Mouse (Mus musculus): Measurements from ENCODE around the gene Frmd4a. TPM values are rescaled to one million over a fixed set of nuclear protein-coding genes. Genes with fewer than 3 reads are reported as not detected.

The Frmd4a gene
- polyA plus RNA-seq, 1 experiment from 2014 or later, result 48.1 TPM

DNA sequence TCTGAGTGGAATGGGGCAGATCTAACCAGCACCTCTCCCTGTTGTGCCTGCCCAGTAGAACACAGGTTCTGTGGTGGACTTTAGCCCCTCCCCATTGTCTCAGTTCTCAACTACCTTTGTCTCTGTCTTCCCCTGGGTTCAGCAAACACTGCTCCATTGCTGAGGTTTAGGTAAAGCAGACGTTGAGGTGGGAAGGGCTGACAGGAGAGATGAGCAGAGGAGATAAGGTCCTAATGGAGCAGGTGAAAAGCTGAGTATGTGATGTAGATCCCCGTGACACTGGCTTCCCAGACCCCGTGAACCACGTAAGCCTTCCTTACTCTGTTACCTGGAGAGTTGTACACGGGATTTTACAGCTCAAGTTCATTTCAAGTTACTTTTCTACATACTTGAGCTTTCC is 545.3 kb downstream of the Frmd4a start:
- Histone ChIP-seq H3K27ac (ENCODE audit: low read depth, low read length) (no peak overlapping the region), H3K36me3 (ENCODE audit: control insufficient read depth, insufficient read depth, low read length) (peaks cover 7% of the 10 kb centered on the region; the same call in 1 of the 2 replicates), H3K4me1 (ENCODE audit: control insufficient read depth, insufficient read depth, low read depth, low read length) (peaks cover 22% of the 10 kb centered on the region), H3K27me3 (replicated peaks; ENCODE audit: control insufficient read depth, insufficient read depth, low read length) (no peaks in the 10 kb centered on the region), H3K4me2 (ENCODE audit: low read length) (peak overlapping the region; percentile 12), H3K9ac (ENCODE audit: low read depth, low read length) (no peak overlapping the region), H3K4me3 (ENCODE audit: low read length) (no peak overlapping the region), H3K9me3 (ENCODE audit: control insufficient read depth, low read length) (no peaks in the 10 kb centered on the region)
- 69% methylated on average over 5 of the region's 5 CpGs for WGBS
- ATAC-seq, result no peak

GRCm38 (mm10) chr2:4563322-4563721 is 545.8 kb downstream of the Frmd4a start:
- H3K9me3 ChIP-seq (ENCODE audit: control insufficient read depth, low read length), result no peaks in the 10 kb centered on the region
- no peak for ATAC-seq
- no peak overlapping the region for H3K9ac ChIP-seq (ENCODE audit: low read depth, low read length)
- peaks cover 8% of the 10 kb centered on the region; the same call in 1 of the 2 replicates for H3K36me3 ChIP-seq (ENCODE audit: control insufficient read depth, insufficient read depth, low read length)
- no peak overlapping the region for H3K4me3 ChIP-seq (ENCODE audit: low read length)
- 59% methylated on average over 1 of the region's 1 CpGs for WGBS
- no peak overlapping the region for H3K4me2 ChIP-seq (ENCODE audit: low read length)
- peaks cover 22% of the 10 kb centered on the region for H3K4me1 ChIP-seq (ENCODE audit: control insufficient read depth, insufficient read depth, low read depth, low read length)
- no peak overlapping the region for H3K27ac ChIP-seq (ENCODE audit: low read depth, low read length)
- no peaks in the 10 kb centered on the region for H3K27me3 ChIP-seq (replicated peaks; ENCODE audit: control insufficient read depth, insufficient read depth, low read length)

DNA sequence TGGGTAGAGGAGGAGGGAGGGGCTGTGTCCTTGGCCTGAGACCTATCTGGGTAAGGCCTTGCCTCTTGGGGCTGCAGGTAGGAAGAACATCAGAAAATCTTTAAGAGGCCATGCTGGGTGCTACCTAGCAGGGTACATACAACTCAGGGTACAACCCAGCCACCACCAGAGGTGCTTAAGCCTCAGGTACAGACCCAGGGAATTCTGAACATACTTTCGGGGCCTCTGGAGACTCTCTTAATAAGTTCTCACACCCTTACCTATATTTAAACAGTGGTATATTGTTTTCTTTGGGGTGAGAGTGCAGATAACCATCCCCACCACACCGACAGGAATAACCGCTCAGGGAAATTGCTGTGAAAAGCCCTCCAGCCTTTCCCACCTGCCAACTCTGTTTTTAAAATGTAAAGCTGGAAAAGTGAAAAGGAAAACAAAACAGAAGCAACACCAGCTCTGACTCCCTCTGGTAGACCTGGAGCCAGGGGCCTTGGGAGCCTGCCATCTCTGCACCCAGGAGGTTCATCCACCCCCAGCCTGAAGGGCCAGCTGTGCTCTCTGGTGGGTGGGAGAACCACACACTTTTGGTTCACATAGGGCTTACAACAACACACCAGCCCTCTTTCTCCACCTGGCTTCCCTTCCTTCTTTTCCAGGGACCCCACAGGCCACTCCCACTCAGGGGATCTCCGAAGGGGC is 548.9 kb downstream of the Frmd4a start:
- Histone ChIP-seq H3K27ac (ENCODE audit: low read depth, low read length) (no peak overlapping the region), H3K4me2 (ENCODE audit: low read length) (no peak overlapping the region), H3K9me3 (ENCODE audit: control insufficient read depth, low read length) (no peaks in the 10 kb centered on the region), H3K27me3 (replicated peaks; ENCODE audit: control insufficient read depth, insufficient read depth, low read length) (no peaks in the 10 kb centered on the region), H3K9ac (ENCODE audit: low read depth, low read length) (no peak overlapping the region), H3K36me3 (ENCODE audit: control insufficient read depth, insufficient read depth, low read length) (peaks cover 8% of the 10 kb centered on the region; the same call in 1 of the 2 replicates), H3K4me1 (ENCODE audit: control insufficient read depth, insufficient read depth, low read depth, low read length) (0 out of 2 replicates have a peak, but pooled peaks cover under 1% of the 10 kb centered on the region), H3K4me3 (ENCODE audit: low read length) (no peak overlapping the region)
- no peak for ATAC-seq
- 86% methylated on average over 4 of the region's 4 CpGs for WGBS

GRCm38 (mm10) chr2:4566956-4567680 is 549.6 kb downstream of the Frmd4a start:
- ATAC-seq, result no peak
- Histone ChIP-seq H3K4me2 (ENCODE audit: low read length) (no peak overlapping the region), H3K27me3 (replicated peaks; ENCODE audit: control insufficient read depth, insufficient read depth, low read length) (no peaks in the 10 kb centered on the region), H3K27ac (ENCODE audit: low read depth, low read length) (no peak overlapping the region), H3K9me3 (ENCODE audit: control insufficient read depth, low read length) (no peaks in the 10 kb centered on the region), H3K36me3 (ENCODE audit: control insufficient read depth, insufficient read depth, low read length) (peaks cover 9% of the 10 kb centered on the region), H3K9ac (ENCODE audit: low read depth, low read length) (no peak overlapping the region), H3K4me3 (ENCODE audit: low read length) (no peak overlapping the region), H3K4me1 (ENCODE audit: control insufficient read depth, insufficient read depth, low read depth, low read length) (no peaks in the 10 kb centered on the region)
- 96% methylated on average over 9 of the region's 9 CpGs for WGBS

DNA sequence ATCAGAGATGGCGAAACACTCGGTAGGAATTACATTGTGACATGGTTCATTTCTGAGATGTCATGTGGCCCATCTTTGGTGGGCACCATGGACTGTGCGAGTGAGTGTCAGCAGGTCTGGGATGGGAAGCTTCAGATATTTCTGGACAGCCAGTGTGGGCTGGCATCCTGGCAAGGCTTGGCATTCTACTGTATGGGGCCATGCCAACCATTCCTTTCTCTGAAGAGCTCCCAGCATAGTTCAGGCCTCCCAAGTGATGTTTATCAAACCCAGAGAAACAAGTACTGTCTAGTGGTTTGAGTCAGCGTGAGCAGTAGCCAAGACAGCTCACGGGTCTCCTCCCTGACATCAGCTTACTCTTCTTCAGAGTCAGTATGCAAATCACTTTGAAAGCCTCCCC is 551.5 kb downstream of the Frmd4a start:
- Histone ChIP-seq H3K4me2 (ENCODE audit: low read length) (no peak overlapping the region), H3K9me3 (ENCODE audit: control insufficient read depth, low read length) (no peaks in the 10 kb centered on the region), H3K9ac (ENCODE audit: low read depth, low read length) (no peak overlapping the region), H3K27me3 (replicated peaks; ENCODE audit: control insufficient read depth, insufficient read depth, low read length) (no peaks in the 10 kb centered on the region), H3K36me3 (ENCODE audit: control insufficient read depth, insufficient read depth, low read length) (peaks cover 19% of the 10 kb centered on the region), H3K4me3 (ENCODE audit: low read length) (no peak overlapping the region), H3K4me1 (ENCODE audit: control insufficient read depth, insufficient read depth, low read depth, low read length) (no peaks in the 10 kb centered on the region), H3K27ac (ENCODE audit: low read depth, low read length) (no peak overlapping the region)
- 66% methylated on average over 5 of the region's 5 CpGs for WGBS
- peak; percentile 62 for ATAC-seq

DNA sequence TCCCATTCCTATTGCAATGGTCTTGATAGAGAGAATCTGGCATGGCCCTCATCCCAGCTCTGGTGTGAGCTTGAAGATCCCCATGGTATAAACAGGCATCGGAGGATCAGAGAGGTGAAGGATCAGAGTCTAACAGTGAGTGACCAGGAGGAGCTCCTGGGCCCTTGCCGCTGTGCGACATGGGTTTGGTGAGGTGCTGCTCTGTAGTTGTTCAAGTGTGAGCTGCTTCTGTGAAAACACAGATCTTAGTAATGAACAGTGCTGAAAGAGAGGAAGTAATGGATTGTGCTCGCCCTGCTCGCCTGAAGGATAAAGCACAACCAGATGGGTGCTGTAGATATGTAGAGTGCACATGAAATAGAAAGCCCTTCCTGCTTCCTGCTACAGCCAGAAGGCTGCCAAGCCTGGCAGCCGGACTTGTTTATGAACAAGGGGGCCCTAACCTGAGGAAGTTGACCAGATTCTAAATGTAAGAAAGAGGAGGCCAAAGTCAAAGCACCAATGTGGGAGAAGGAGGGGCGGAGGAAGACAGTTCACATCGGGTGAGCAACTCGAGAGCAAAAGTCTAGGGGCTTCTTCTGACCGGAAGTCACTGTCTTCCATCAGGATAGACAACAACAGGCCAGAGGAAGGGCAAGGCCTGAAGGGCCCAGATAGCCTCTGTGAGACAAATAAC is 552.8 kb downstream of the Frmd4a start:
- H3K36me3 ChIP-seq (ENCODE audit: control insufficient read depth, insufficient read depth, low read length), result peaks cover 25% of the 10 kb centered on the region

GRCm38 (mm10) chr2:4572498-4573263 is 555.2 kb downstream of the Frmd4a start:
- Histone ChIP-seq H3K4me3 (ENCODE audit: low read length) (no peak overlapping the region), H3K27me3 (replicated peaks; ENCODE audit: control insufficient read depth, insufficient read depth, low read length) (no peaks in the 10 kb centered on the region), H3K36me3 (ENCODE audit: control insufficient read depth, insufficient read depth, low read length) (peaks cover 22% of the 10 kb centered on the region), H3K9ac (ENCODE audit: low read depth, low read length) (no peak overlapping the region), H3K4me1 (ENCODE audit: control insufficient read depth, insufficient read depth, low read depth, low read length) (no peaks in the 10 kb centered on the region), H3K9me3 (ENCODE audit: control insufficient read depth, low read length) (no peaks in the 10 kb centered on the region), H3K27ac (ENCODE audit: low read depth, low read length) (no peak overlapping the region), H3K4me2 (ENCODE audit: low read length) (no peak overlapping the region)
- 82% methylated on average over 7 of the region's 7 CpGs for WGBS
- ATAC-seq, result no peak

More for the DNA sequence above, 552.8 kb downstream of the Frmd4a start:
- H3K27ac ChIP-seq (ENCODE audit: low read depth, low read length), result no peak overlapping the region
- no peaks in the 10 kb centered on the region for H3K27me3 ChIP-seq (replicated peaks; ENCODE audit: control insufficient read depth, insufficient read depth, low read length)
- no peak overlapping the region for H3K4me2 ChIP-seq (ENCODE audit: low read length)
- H3K4me3 ChIP-seq (ENCODE audit: low read length), result no peak overlapping the region
- H3K4me1 ChIP-seq (ENCODE audit: control insufficient read depth, insufficient read depth, low read depth, low read length), result no peaks in the 10 kb centered on the region
- H3K9me3 ChIP-seq (ENCODE audit: control insufficient read depth, low read length), result no peaks in the 10 kb centered on the region
- no peak for ATAC-seq
- no peak overlapping the region for H3K9ac ChIP-seq (ENCODE audit: low read depth, low read length)
- 84% methylated on average over 10 of the region's 10 CpGs for WGBS

DNA sequence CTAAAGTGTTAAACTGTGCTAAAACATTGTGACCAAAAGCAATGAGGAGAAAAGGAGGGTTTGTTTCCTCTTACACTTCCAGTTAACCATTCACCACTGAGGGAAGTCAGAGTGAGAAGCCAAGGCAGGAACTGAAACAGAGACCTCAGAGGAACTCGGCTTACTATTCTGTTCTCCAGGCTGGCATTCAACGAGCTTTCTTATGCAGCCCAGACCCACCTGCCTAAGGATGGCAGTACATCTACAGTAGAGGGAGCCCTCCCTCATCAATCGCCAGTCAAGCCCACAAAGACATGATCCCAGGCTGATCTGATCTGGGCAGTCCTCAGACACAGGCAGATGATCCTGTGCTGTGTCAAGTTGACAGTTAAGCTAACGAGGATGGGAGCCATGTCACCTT is 555.9 kb downstream of the Frmd4a start:
- Histone ChIP-seq H3K36me3 (ENCODE audit: control insufficient read depth, insufficient read depth, low read length) (peaks cover 22% of the 10 kb centered on the region), H3K9ac (ENCODE audit: low read depth, low read length) (no peak overlapping the region), H3K9me3 (ENCODE audit: control insufficient read depth, low read length) (no peaks in the 10 kb centered on the region), H3K4me2 (ENCODE audit: low read length) (no peak overlapping the region), H3K27me3 (replicated peaks; ENCODE audit: control insufficient read depth, insufficient read depth, low read length) (no peaks in the 10 kb centered on the region), H3K4me1 (ENCODE audit: control insufficient read depth, insufficient read depth, low read depth, low read length) (no peaks in the 10 kb centered on the region), H3K4me3 (ENCODE audit: low read length) (no peak overlapping the region), H3K27ac (ENCODE audit: low read depth, low read length) (no peak overlapping the region)
- 60% methylated on average over 4 of the region's 4 CpGs for WGBS
- peak; percentile 28; the same call in 1 of the 2 replicates for ATAC-seq
